Mouse (Mus musculus) regulatory T cell (primary cell): ENCODE measurements around the gene Tfdp2.

Experiments used
- in situ Hi-C: fragments of 300-600 bp; cut with MboI, MseI; formaldehyde crosslinking; loops from one replicate; pipeline ENCODE4 v1.15.1; 2025; ENCODE audit warnings: high pct_unique_total_duplicates

Tfdp2 gene

GRCm38 (mm10) chr9:96228285-96228684, 32.2 kb downstream of the Tfdp2 start:
- in situ Hi-C loops: no loop called here

GRCm38 (mm10) chr9:96230271-96230670, 34.2 kb downstream of the Tfdp2 start:
- in situ Hi-C loops: no loop called here

- in situ Hi-C loops: no loop called here
Measured at GRCm38 (mm10) chr9:96235477-96235876, 39.4 kb downstream of the Tfdp2 start.

- in situ Hi-C loops: no loop called here
Measured at GRCm38 (mm10) chr9:96237391-96237790, 41.3 kb downstream of the Tfdp2 start.

GRCm38 (mm10) chr9:96238286-96238685, 42.2 kb downstream of the Tfdp2 start:
- in situ Hi-C loops: no loop called here

- in situ Hi-C loops: no loop called here
Measured at GRCm38 (mm10) chr9:96241134-96242097, 45.3 kb downstream of the Tfdp2 start.

GRCm38 (mm10) chr9:96243915-96244314, 47.8 kb downstream of the Tfdp2 start:
- in situ Hi-C loops: no loop called here

- in situ Hi-C loops: no loop called here
Measured at GRCm38 (mm10) chr9:96254812-96255211, 58.7 kb downstream of the Tfdp2 start.

GRCm38 (mm10) chr9:96258478-96258877, 62.4 kb downstream of the Tfdp2 start:
- in situ Hi-C loops: no loop called here

GRCm38 (mm10) chr9:96259017-96259512, 63.0 kb downstream of the Tfdp2 start:
- in situ Hi-C loops: no loop called here

- in situ Hi-C loops: no loop called here
Measured at GRCm38 (mm10) chr9:96259753-96260520, 63.9 kb downstream of the Tfdp2 start.

GRCm38 (mm10) chr9:96261101-96261500, 65.0 kb downstream of the Tfdp2 start:
- in situ Hi-C loops: no loop called here

- in situ Hi-C loops: no loop called here
Measured at GRCm38 (mm10) chr9:96261980-96262379, 65.9 kb downstream of the Tfdp2 start.

- in situ Hi-C loops: no loop called here
Measured at GRCm38 (mm10) chr9:96266793-96267558, 70.9 kb downstream of the Tfdp2 start.

GRCm38 (mm10) chr9:96267559-96267948, 71.5 kb downstream of the Tfdp2 start:
- in situ Hi-C loops: no loop called here

GRCm38 (mm10) chr9:96269726-96270125, 73.7 kb downstream of the Tfdp2 start:
- in situ Hi-C loops: no loop called here

- in situ Hi-C loops: no loop called here
Measured at GRCm38 (mm10) chr9:96275543-96275942, 79.5 kb downstream of the Tfdp2 start.

GRCm38 (mm10) chr9:96281497-96281896, 85.4 kb downstream of the Tfdp2 start:
- in situ Hi-C loops: no loop called here

GRCm38 (mm10) chr9:96282082-96282481, 86.0 kb downstream of the Tfdp2 start:
- in situ Hi-C loops: no loop called here

GRCm38 (mm10) chr9:96284916-96285315, 88.8 kb downstream of the Tfdp2 start:
- in situ Hi-C loops: loop anchor here (5.0 kb wide), 1 partner anchor 202 kb away; no protein-coding TSS in a partner anchor

GRCm38 (mm10) chr9:96292144-96292543, 96.1 kb downstream of the Tfdp2 start:
- in situ Hi-C loops: no loop called here
